Mouse (Mus musculus): ENCODE results near the gene Ppox. TPM values are rescaled to one million over a fixed set of nuclear protein-coding genes. Genes with fewer than 3 reads are reported as not detected.

Ppox gene
- total RNA-seq, 2 experiments from 2014 or later, result 31.2 to 42.1 TPM

DNA sequence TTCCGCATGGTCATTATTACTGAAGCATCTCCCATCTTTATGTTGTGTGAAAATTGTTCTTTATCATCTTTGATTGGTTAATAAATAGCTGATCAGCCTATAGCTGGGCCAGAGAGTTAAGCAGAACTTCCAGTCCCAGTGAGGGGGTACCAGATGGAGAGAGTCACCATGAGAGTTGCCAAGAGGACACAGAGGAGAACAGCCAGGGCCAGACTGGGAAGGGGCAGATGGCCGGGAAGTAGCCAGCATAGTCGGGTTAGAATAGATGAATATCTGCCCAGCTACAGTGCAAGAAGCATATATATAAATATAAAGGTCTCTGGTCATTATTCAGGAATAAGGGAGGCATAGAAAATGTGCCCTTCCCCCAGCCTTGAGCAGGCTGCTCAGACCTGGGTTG is 17.2 kb upstream of the Ppox start:
- no peak for TF ChIP-seq CTCF (conservative IDR thresholded peaks at IDR 0.05)
- no peak for DNase-seq (ENCODE audit: low spot score in 2 of 2)
- no peak overlapping the region for H3K4me3 ChIP-seq
- H3K27ac ChIP-seq, result no peak overlapping the region

GRCm38 (mm10) chr1:171295063-171295402 is 14.0 kb upstream of the Ppox start:
- peak overlapping the region; percentile 95 for H3K4me3 ChIP-seq
- no peak for TF ChIP-seq CTCF (conservative IDR thresholded peaks at IDR 0.05)

GRCm38 (mm10) chr1:171294298-171295062 is 13.5 kb upstream of the Ppox start, which contains the start of gene Ufc1:
Gene Ufc1, minus strand, starts transcription at chr1:171295024.
- H3K27ac ChIP-seq, result peak within 1 kb of the TSS; percentile 100
- TF ChIP-seq CTCF (conservative IDR thresholded peaks at IDR 0.05), result peak; percentile 69
- peak within 1 kb of the TSS; percentile 95 for H3K4me3 ChIP-seq
- peak; percentile 76 to 79 for DNase-seq (ENCODE audit: low spot score in 2 of 2)

More at GRCm38 (mm10) chr1:171295063-171295402, 14.0 kb upstream of the Ppox start:
- peak overlapping the region; percentile 100 for H3K27ac ChIP-seq
- no peak for DNase-seq (ENCODE audit: low spot score in 2 of 2)

GRCm38 (mm10) chr1:171293906-171294297 is 12.9 kb upstream of the Ppox start:
- no peak for TF ChIP-seq CTCF (conservative IDR thresholded peaks at IDR 0.05)
- DNase-seq (ENCODE audit: low spot score in 2 of 2), result no peak
- H3K27ac ChIP-seq, result peak overlapping the region; percentile 100
- peak overlapping the region; percentile 95 for H3K4me3 ChIP-seq

DNA sequence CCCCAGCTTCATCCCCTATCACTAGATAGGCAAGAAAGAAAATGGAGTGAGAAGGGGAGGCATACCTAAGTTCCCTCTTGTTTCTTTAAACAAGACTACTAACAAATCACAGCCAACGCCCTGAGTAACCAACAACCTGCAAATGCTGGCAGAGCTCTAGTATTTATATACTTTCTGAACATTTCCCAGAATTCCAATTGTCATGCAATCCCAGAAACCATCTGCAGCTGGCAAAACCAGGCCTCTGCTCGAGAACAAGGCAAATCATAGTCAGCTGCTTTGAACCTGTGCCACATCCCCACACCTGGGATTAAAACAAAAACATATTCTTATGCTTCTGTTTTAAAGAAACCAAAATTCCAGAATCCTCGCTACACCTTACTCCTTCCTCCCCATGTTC is 12.4 kb upstream of the Ppox start:
- DNase-seq (ENCODE audit: low spot score in 2 of 2), result no peak
- H3K4me3 ChIP-seq, result peak overlapping the region; percentile 95
- peak overlapping the region; percentile 100 for H3K27ac ChIP-seq
- no peak for TF ChIP-seq CTCF (conservative IDR thresholded peaks at IDR 0.05)

DNA sequence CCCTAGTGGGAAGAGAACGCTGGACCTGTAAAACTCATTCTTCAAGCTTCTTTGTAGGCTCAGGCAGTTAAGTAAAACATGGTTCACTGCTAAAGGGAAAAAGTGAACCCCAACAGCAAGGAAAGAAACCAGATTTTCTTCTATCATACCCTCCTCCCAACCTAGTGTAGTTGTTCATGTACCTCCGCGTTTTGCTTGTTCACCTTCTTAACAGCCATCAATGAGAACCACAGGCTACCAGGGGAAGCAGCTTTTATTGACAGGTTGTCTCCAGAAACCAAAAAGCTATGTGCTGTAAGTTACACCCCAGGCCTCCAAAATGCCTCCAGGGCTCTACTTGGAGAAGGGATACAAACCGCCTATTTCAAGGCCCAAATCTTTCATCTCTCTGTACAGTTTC is 7.3 kb upstream of the Ppox start:
- no peak for TF ChIP-seq CTCF (conservative IDR thresholded peaks at IDR 0.05)
- H3K4me3 ChIP-seq, result no peak overlapping the region; the same call in 1 of the 2 replicates
- DNase-seq (ENCODE audit: low spot score in 2 of 2), result no peak
- peak overlapping the region; percentile 93 for H3K27ac ChIP-seq

GRCm38 (mm10) chr1:171287136-171288081 is 6.4 kb upstream of the Ppox start, which contains the start of gene Usp21:
Gene Usp21, minus strand, starts transcription at chr1:171287991.
- TF ChIP-seq CTCF (conservative IDR thresholded peaks at IDR 0.05), result no peak; the same call in 1 of the 2 replicates
- DNase-seq (ENCODE audit: low spot score in 2 of 2), result peak; percentile 93 to 95
- peak within 1 kb of the TSS; percentile 93 for H3K27ac ChIP-seq
- H3K4me3 ChIP-seq, result peak within 1 kb of the TSS; percentile 98

DNA sequence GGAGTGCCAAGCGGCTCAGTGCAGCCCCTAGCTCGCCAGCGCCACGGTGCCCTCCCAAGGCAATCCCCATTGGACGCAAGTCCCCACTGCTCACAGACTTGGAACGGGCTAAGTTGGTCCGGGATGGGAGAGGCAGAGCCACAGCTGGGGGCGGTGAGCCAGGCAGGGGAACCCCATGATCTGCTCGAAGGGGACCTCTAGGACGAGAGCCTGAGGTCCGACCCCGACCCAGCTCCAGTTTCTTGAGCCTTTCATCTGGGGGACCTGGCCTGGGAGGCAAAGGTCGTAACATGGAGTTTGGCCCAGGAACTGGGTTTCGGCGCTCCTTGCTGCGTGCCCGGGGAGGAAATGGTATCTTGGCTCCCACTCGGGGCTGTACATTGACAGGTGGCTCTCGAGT is 5.5 kb upstream of the Ppox start:
- Histone ChIP-seq H3K4me3 (peak overlapping the region; percentile 98), H3K27ac (peak overlapping the region; percentile 93; the same call in 1 of the 2 replicates)
- no peak for DNase-seq (ENCODE audit: low spot score in 2 of 2)
- no peak for TF ChIP-seq CTCF (conservative IDR thresholded peaks at IDR 0.05)

DNA sequence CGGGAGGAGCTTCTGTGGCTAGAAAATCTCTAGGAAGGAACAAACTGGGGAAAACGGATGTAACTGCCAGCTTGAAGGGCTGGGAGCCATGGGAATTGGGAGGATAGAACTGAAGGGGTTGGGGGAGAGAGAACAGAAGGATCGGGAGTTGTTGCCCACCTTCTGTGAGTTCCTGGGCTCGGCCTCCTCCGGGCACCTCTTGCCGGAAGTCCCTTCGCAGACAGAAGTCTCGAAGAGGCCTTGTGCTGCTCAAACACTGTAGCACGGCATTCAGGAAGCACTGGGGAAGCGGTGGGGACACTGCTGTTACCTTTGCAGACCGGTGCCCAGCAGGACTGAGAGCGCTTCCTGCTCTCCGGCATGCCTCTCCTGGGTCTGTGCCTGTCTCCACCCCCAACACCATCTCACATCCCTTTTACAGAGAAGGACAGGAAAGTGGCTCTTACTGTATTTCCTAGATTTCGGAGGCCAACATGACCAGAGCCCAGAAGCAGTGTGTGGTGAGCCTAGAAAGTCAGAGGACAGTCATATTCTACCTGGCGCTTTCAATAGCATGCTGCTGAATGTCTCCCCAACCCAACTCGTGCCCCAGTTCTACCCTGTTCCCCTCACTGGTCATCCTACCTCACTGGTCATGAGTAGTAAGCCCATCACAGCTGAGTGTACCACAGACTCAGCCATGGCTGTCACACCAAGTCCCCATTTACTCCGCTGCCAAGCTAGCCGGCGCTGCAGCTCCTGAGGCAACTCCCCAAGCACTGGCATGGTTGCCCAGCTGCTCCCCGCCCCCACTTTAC is 4.3 kb upstream of the Ppox start:
- Histone ChIP-seq H3K4me3 (peak overlapping the region; percentile 14), H3K27ac (peak overlapping the region; percentile 77)
- TF ChIP-seq CTCF (conservative IDR thresholded peaks at IDR 0.05), result no peak
- DNase-seq (ENCODE audit: low spot score in 2 of 2), result no peak

- H3K4me3 ChIP-seq, result peak overlapping the region; percentile 14; the same call in 1 of the 2 replicates
- no peak for DNase-seq (ENCODE audit: low spot score in 2 of 2)
- TF ChIP-seq CTCF (conservative IDR thresholded peaks at IDR 0.05), result no peak
- peak overlapping the region; percentile 77 for H3K27ac ChIP-seq
Measured at GRCm38 (mm10) chr1:171284491-171284890, 3.5 kb upstream of the Ppox start.

DNA sequence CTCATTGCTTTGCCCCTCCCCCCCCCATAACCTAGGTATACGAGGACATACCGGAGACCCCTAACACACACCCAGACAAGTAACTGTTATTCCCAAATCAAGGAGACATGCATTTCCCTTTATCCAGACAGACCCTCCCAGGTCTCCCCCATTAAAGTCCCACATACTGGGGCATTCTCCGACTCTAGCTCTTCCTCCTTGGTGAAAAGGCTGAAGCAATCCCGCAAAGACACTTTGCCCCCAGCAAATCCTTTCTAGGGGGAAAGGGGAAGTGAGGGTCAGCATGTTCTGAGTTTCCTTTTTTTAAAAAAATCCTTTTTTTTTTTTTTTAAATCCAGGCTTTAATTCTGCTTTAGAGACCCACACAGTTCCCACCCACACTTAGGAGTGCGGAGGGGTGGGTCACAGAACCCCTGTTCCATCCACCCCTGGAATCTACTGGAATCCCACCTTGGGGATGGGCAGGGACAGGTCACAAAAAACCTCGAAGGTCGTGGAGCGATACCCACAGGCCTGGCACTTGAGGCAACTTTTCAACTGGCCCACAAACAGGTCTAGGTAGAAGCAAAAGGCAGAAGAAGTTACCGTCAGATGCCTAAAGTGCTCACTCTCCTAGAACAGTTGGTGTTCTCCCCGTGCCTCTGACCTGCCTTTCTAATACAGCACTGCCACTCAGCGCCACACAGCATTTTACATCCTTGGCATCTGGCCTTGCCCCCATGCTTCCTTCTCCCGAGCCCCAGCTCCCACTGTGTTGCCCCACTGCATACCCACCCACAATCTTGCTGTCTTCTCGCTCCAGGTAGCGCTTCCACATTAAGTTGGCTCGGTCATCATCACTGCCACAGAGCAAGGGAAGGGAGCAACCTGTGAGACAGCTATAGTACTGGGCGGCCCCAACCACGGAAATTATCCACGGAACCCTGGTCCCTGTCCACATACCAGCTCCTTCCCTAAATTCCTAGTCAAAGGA is 2.5 kb upstream of the Ppox start:
- Histone ChIP-seq H3K4me3 (no peak overlapping the region), H3K27ac (peak overlapping the region; percentile 28; the same call in 1 of the 2 replicates)
- no peak for TF ChIP-seq CTCF (conservative IDR thresholded peaks at IDR 0.05)
- DNase-seq (ENCODE audit: low spot score in 2 of 2), result peak in 1 of 2 experiments; percentile 6

All from layer of hippocampus, adult 2 months (tissue).